8 mouse cellular contexts compared by ENCODE assay signal in genomic region chr10:13473833-13474567, GRCm38 (mm10). TPM values are rescaled to one million over a fixed set of nuclear protein-coding genes. Genes with fewer than 3 reads are reported as not detected.
DNase-seq lines count a peak whose midpoint lies in the region; ATAC-seq lines count a peak whose summit lies in the region.

Gene Phactr2 (minus strand): TSS chr10:13474412.

- peaks cover 17% of the 10 kb centered on the region for H3K4me1 ChIP-seq in intestine, embryonic 16.5 days (ENCODE audit: control insufficient read depth, insufficient read depth, low read length)
- H3K4me1 ChIP-seq in midbrain, embryonic 15.5 days = peaks cover 13% of the 10 kb centered on the region; the same call in 1 of the 2 replicates

- DNase-seq in cerebellum, adult 9-10 months = no peak
- DNase-seq in heart, adult 11 months = peak; percentile 91
- peak; percentile 42 for DNase-seq in liver
- DNase-seq in spleen, postnatal 36 days (ENCODE audit: low spot score in 2 of 2) = peak; percentile 41 to 60

- no peaks in the 10 kb centered on the region for H3K36me3 ChIP-seq in intestine, embryonic 16.5 days (ENCODE audit: control insufficient read depth, insufficient read depth, low read length)
- no peaks in the 10 kb centered on the region for H3K36me3 ChIP-seq in midbrain, embryonic 15.5 days (replicated peaks)

- peak within 1 kb of the TSS; percentile 99 for H3K4me2 ChIP-seq in intestine, embryonic 16.5 days (ENCODE audit: low read depth, low read length)
- peak within 1 kb of the TSS; percentile 100 for H3K4me2 ChIP-seq in midbrain, embryonic 15.5 days

- peaks cover 2% of the 10 kb centered on the region; the same call in 1 of the 2 replicates for H3K27me3 ChIP-seq in intestine, embryonic 16.5 days (replicated peaks; ENCODE audit: control insufficient read depth, insufficient read depth, low read length)
- peaks cover 24% of the 10 kb centered on the region for H3K27me3 ChIP-seq in midbrain, embryonic 15.5 days (replicated peaks)

- under 1% methylated on average over 66 of the region's 71 CpGs for WGBS in intestine, embryonic 16.5 days
- under 1% methylated on average over 69 of the region's 71 CpGs for WGBS in midbrain, embryonic 15.5 days

- peak within 1 kb of the TSS; percentile 70 for H3K27ac ChIP-seq in intestine, embryonic 16.5 days (ENCODE audit: low read length)
- H3K27ac ChIP-seq in midbrain, embryonic 15.5 days = no peak within 1 kb of the TSS

- H3K9me3 ChIP-seq in intestine, embryonic 16.5 days (ENCODE audit: control insufficient read depth, low read length) = no peaks in the 10 kb centered on the region
- H3K9me3 ChIP-seq in midbrain, embryonic 15.5 days = no peaks in the 10 kb centered on the region

- peak within 1 kb of the TSS; percentile 80 for H3K4me3 ChIP-seq in intestine, embryonic 16.5 days (ENCODE audit: low read length)
- peak within 1 kb of the TSS; percentile 73 for H3K4me3 ChIP-seq in midbrain, embryonic 15.5 days

- H3K9ac ChIP-seq in intestine, embryonic 16.5 days (ENCODE audit: low read depth, low read length) = peak within 1 kb of the TSS; percentile 85
- H3K9ac ChIP-seq in midbrain, embryonic 15.5 days = peak within 1 kb of the TSS; percentile 58

- peak; percentile 69 for ATAC-seq in cerebellum, adult (ENCODE audit: insufficient number of reproducible peaks, low FRiP score, low TSS enrichment)
- peak; percentile 46 for ATAC-seq in common myeloid progenitor, adult 5-6 weeks (replicated peaks; ENCODE audit: low read depth, poor library complexity, severe bottlenecking)
- peak; percentile 88 for ATAC-seq in intestine, embryonic 16.5 days
- ATAC-seq in midbrain, embryonic 15.5 days (replicated peaks) = peak; percentile 88

RNA-seq across cellular contexts. Expression of gene Phactr2, which starts in this region (rescaled TPM):
- 25.9 and 27.6 TPM in 2 replicates for total RNA-seq in common myeloid progenitor, adult 5-6 weeks (2017)
- 10.0 and 11.5 TPM in 2 replicates for polyA plus RNA-seq in intestine, embryonic 16.5 days (2015; fragmentation: Nextera tagmentation; extraction: Ambion mirVana)
- 7.5 and 8.2 TPM in 2 replicates for polyA plus RNA-seq in midbrain, embryonic 15.5 days (2015; fragmentation: Nextera tagmentation; extraction: Ambion mirVana)
